Mouse (Mus musculus) MEL (cell line): ENCODE measurements around the gene Lce3f.

Experiments used
- POLR2A ChIP-seq, 2 experiments: IDR thresholded peaks; 2 replicates each; pipeline ENCODE4 v1.6.1; 2011 to 2012; ENCODE audit warnings: low read length in 2 of 2, mild to moderate bottlenecking in 2 of 2, control low read depth in 1 of 2, improper control_type of control experiment in 1 of 2, low read depth in 1 of 2, moderate library complexity in 1 of 2; ENCODE audit not compliant: control insufficient read depth in 1 of 2, insufficient read depth in 1 of 2, poor library complexity in 1 of 2
- POLR2AphosphoS5 ChIP-seq: IDR thresholded peaks from 2 replicates; pipeline ENCODE4 v1.6.1; 2012; ENCODE audit warnings: low read depth, borderline replicate concordance, mild to moderate bottlenecking, inconsistent platforms, low read length, moderate library complexity, mixed read lengths

DNA sequence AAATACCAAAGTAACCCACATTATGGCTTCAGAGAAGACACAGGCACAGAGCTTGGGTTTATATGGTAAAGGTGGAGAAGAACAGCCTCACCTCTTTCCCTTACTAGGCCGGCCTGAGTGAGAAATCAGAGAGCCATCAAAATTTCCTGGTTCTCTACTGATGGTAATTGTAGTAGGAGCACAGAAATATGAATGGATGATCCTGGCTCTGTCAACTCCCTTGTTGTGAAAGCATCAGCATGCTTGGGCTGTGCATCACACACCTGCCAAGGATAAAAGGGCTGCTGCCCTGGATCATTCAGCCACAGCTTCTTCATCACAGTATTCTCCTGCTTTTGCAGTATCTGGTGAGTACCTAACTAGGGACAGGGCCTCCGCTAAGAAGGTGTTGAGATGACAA lies 25.3 kb upstream of the Lce3f start, which contains the start of gene Lce3e:
- TF ChIP-seq POLR2A (IDR thresholded peaks at IDR 0.05; ENCODE audit: control insufficient read depth in 1 of 2, insufficient read depth in 1 of 2, low read depth in 1 of 2, low read length in 2 of 2, poor library complexity in 1 of 2) (no peak), POLR2AphosphoS5 (no peak)
